30 mouse cellular contexts compared by ENCODE assay signal in the genomic region with DNA sequence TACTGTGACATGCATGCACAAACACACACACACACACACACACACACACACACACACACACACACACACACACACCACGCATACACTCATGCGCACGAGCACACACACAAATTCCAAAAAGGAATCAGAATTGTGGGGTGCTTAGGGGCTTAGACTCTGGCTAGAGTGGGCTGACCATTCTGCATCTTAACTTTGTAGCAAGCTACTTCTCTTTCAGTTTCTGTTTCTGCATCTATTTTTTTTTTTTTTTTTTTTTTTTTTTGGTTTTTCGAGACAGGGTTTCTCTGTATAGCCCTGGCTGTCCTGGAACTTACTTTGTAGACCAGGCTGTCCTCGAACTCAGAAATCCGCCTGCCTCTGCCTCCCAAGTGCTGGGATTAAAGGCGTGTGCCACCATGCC. TPM values are rescaled to one million over a fixed set of nuclear protein-coding genes. Genes with fewer than 3 reads are reported as not detected.
"Had no signal": no experiment of that assay in that cellular context is flagged by ENCODE, and none has a peak within 500 bp of the region (broad histone marks: within the 10 kb centered on the region; RNA-seq: fewer than 3 reads in every experiment).

No protein-coding gene starts in this region.

RNA-seq across cellular contexts. Expression of gene Gm525, which starts 16.7 kb away (rescaled TPM):
- total RNA-seq: heart, postnatal 10 days; heart, postnatal 14 days; heart, postnatal 25 days; heart, postnatal 36 days; heart, postnatal 4 days; hematopoietic stem cell, adult 5-6 weeks; hindbrain, postnatal 0 days; layer of hippocampus, adult 18-20 months; layer of hippocampus, adult 2 months; layer of hippocampus, adult 8-10 months; layer of hippocampus, postnatal 10 days; layer of hippocampus, postnatal 14 days; layer of hippocampus, postnatal 25 days; layer of hippocampus, postnatal 36 days; left cerebral cortex, adult 18-20 months had no signal
- polyA plus RNA-seq: heart, embryonic 10.5 days; heart, embryonic 11.5 days; heart, embryonic 12.5 days; heart, embryonic 13.5 days; heart, embryonic 14.5 days; heart, postnatal 0 days; hindbrain, embryonic 10.5 days; hindbrain, embryonic 11.5 days; hindbrain, embryonic 13.5 days; hindbrain, embryonic 14.5 days; hindbrain, embryonic 15.5 days; hindbrain, embryonic 16.5 days; inflammation-experienced regulatory T-cells, adult 6 months; kidney, embryonic 14.5 days; kidney, embryonic 15.5 days had no signal
